Mouse (Mus musculus) layer of hippocampus, adult 18-20 months (tissue): ENCODE measurements around the gene Tmem8b. TPM values are rescaled to one million over a fixed set of nuclear protein-coding genes. Genes with fewer than 3 reads are reported as not detected.

ENCODE experiments used
- DNase-seq, 2 experiments: peaks; one replicate each; pipeline ENCODE4 v3.0.0; 2022; ENCODE audit warnings: low spot score in 2 of 2
- total RNA-seq, 2 experiments: library from RNA; stranded (reverse); gene quantifications; 2 replicates each; pipeline ENCODE4 v1.2.3; 2021

Tmem8b gene
- total RNA-seq, 2 experiments from 2014 or later: 68.2 to 72.1 TPM

DNA sequence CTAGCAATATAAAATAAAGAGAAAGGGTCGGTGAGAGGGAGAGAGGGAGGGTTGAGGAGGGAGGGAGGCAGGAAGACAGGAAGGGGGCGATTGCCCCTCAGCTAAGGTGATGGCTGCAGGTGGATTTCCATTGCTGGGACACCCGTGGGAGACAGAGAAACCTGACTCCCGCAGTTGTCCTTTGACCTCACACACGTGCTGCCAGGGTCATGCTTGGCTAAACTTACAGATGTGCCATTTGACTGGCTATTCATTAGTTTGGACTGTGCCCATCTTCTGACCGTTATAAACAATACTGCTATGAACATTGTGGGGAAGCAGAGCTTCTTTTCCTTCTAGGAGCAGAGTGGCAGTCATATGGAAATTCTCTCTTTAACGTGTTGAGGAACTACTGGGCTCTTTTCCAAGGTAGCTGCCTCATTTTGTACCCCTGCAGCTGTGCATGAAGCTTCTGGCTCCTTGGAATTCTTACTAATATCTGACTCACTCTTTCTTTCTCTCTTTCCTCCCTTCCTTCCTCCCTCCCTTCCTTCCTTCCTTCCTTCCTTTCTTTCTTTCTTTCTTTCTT is 45.0 kb downstream of the Tmem8b start:
- DNase-seq: no peak

GRCm38 (mm10) chr4:43720491-43721228 is 51.9 kb downstream of the Tmem8b start:
- no peak for DNase-seq

DNA sequence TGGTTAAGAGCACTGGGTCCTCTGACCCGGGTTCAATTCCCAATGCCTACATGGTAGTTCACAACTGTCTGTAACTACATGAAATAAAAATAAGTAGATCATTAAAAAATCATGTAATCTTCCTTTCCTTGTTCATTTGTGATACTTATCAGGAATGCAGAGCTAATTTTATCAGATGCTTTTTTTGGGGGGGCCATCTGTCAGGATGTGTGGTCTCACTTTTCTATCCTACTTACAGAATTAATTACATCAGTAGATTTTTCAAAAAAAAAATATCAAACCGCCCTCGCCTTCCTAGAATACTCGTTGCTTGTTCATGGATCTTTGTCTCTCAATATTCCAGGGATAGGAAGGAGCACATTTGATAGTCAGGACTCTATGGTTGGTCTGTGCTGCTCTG is 53.4 kb downstream of the Tmem8b start:
- DNase-seq: peak in 1 of 2 experiments; percentile 69

DNA sequence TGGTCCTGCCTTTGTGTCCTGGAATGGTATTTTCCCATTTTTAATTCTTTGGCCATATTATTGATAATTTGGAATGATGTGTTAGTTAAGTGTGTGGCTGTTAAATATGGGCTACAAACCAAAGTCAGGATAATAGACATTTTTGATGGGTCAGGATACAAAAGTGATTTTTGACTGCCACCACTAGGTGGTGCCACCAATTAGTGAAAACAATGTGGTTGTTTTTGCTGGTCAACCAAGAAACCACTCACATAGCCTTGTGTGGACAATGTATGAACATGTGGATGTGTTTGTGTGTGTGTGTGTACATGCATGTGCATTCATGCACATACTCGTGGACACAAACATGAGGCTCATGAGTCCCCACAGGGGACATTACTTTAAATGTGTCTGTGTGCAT is 56.0 kb downstream of the Tmem8b start:
- no peak for DNase-seq

GRCm38 (mm10) chr4:43726228-43726993 is 57.6 kb downstream of the Tmem8b start:
- no peak for DNase-seq

DNA sequence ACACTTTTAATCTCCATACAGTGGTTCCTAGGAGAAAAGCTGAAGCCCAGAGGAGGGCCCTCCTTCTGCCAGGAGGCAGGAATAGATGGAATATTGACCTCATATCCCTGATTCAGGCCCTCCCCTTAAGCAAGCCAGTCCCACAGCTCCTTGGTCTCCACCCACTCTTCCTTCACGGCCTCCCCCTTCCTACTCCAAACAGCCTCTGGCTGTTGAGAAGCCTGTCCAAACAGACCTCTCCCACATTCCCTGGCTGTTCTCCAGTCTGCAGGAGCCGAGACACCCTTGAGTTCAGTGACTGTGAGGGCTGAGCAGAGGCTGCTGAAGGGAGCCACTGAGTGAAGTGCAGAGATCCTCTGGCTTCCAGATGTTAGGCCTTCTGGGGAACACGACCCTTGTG is 58.2 kb downstream of the Tmem8b start, which contains the start of gene Hrct1:
Gene Hrct1, plus strand, starts transcription at position 194 of the 400 bp plus-strand sequence.
- no peak for DNase-seq

DNA sequence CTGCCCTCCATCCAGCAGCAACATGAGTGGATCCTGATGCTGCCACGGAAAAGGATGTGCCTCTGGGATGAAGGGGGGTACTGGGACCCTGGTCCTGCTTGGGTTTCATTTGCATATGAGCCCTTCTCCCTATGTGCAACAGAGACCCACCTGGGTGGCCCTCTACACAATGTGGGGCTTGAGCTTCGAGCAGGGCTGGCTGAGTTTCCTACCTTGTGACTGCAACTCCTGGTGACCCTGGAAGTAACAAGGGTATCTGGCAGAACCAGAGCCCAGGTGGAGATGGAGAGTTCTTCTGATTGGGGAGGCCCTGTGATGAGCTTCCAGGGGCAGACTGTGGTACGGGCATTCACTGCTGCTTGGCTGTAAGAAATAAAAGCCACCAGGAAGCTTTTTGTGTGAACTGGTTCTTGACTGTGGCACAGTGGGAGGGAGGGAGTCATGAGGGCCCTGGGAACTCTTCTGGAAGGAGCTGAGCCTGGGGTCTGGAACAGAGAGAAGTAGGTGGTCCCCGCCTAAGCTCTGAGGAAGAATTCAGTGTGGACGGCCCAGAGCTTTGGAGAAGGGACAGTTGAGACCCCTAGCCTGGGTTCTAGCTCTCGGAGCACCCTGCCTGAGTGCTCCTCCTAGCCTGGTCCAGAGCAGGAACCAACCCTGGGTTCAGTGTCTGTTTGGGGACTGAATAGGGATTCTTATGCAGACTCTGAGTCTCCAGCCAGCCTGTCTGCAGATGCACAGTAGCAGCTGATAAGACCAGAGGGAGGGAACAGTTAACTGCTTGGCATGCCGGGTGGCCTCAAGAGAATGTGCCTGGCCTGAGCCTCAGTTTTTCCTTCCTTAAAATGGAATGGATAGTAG is 59.2 kb downstream of the Tmem8b start:
- DNase-seq: no peak

DNA sequence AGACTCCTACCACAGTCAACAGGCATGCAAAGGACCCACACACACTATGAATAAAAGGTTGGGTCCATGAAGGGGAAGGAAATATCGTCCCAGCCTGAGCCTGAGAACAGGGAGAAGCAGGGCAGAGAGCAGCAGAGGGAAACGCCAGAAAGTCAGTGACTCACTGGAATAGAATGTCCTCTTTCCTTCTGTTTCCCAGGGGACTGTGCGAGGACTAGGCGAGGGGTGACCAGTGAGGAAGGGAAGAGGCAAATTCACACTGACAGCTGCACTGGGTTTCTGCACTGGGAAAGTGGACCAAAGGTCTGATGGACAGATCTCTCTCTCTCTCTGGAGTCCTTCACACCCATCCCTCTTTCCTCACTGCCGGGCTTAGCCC is 59.8 kb downstream of the Tmem8b start:
- DNase-seq: no peak

DNA sequence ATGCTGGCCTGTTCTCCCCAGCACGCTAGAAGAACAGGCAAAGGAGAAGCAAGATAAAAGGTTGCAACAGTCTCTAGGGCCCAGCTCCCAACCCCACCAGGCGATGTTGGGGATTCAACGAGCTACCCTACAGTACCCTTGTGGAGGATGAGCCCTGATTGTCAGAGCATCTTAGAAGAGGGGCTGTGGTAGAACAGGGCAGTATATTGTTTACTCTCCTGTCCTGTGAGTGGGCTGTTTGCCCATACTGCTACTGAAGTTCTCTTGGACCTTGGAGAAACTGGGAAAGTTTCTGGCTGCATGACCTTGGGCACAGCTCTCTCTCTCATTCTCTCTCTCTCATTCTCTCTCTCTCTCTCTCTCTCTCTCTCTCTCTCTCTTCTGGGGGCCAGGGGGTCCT is 60.4 kb downstream of the Tmem8b start:
- DNase-seq: no peak

- no peak for DNase-seq
These were observed 61.2 kb downstream of the Tmem8b start, which contains the start of gene Spaar for GRCm38 (mm10) chr4:43729794-43730550. TSS of gene Spaar (plus strand) at chr4:43730034.

DNA sequence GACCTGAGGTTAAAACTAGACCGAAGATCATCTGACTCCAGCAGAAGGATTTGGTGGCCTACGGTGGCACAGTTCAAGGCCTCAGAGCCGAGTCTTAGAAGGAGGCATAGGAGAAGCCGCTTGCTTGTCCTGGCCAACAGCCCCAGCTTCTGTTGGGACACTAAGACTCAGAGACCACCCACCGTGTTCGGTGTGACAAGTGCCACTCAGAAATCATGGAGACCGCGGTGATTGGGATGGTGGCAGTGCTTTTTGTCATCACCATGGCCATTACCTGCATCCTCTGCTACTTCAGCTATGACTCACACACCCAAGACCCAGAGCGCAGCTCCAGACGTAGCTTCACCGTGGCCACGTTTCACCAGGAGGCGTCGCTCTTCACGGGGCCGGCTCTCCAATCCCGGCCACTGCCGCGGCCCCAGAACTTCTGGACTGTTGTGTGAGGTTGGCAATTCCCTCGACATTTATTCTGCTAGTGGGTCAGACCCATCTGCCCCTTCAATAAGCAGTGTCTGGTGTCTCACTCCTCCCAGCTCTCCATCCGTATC is 62.1 kb downstream of the Tmem8b start:
- DNase-seq: no peak

GRCm38 (mm10) chr4:43732171-43732570 is 63.4 kb downstream of the Tmem8b start:
- DNase-seq: no peak

- no peak for DNase-seq
These were observed 64.4 kb downstream of the Tmem8b start for GRCm38 (mm10) chr4:43733186-43733585.

DNA sequence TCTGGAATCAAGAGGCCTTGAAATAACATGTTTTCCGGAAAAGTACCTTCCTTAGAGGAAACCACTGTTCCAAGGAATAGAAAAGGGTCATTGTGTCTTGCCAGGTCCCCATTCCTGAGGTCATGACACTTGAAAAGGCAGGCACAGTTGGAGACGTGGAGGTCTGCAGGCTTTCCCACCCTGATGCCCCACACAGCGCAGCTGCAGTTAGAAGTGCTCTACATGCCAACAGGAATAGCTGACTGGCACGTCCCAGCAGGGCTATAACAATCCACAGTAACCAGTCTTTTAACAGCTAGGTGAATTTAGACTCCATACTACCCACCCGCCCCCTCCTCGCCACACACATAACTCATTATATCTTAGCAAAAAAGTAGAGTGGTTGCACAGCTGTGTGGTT is 68.4 kb downstream of the Tmem8b start:
- no peak for DNase-seq

- no peak for DNase-seq
These were observed 70.4 kb downstream of the Tmem8b start for GRCm38 (mm10) chr4:43738989-43739674.

DNA sequence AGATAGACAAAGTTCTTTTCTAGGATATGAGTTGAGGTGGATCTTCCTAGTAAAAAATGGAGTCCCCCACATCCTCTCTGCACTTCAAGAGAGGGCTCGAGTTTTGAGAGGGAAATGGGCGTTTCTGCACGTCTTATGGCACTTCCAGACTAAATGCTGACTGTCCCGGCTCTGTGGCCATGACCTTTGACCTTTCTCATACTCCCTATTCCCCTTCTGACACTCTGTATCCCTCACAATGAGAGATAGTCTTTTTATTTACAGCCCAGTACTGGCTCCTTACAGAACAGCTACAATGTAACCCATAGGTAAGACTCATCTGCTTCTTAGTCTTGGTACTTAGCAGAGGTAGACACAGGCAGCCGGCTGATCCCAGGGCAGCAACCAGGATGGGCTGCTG is 72.8 kb downstream of the Tmem8b start:
- no peak for DNase-seq
